Mouse (Mus musculus) liver, adult 2 months (tissue): ENCODE results near the gene Stoml2.

Source experiments
- CTCF ChIP-seq: fragments of 200-500 bp; IDR thresholded peaks from 2 replicates; pipeline ENCODE4 v1.5.1; 2011; ENCODE audit warnings: low read depth, low read length, control low read depth
- POLR2A ChIP-seq: fragments of 200-500 bp; IDR thresholded peaks from 2 replicates; pipeline ENCODE4 v1.6.1; 2011; ENCODE audit warnings: low read length, control low read depth; ENCODE audit not compliant: insufficient read depth; ENCODE audit errors: extremely low read depth

GRCm38 (mm10) chr4:43044673-43045072, 13.2 kb upstream of the Stoml2 start:
- TF ChIP-seq CTCF, result no peak
- TF ChIP-seq POLR2A, result no peak
